Mouse (Mus musculus) heart, embryonic 15.5 days (tissue): Measurements from ENCODE around the gene Cep112. TPM values are rescaled to one million over a fixed set of nuclear protein-coding genes. Genes with fewer than 3 reads are reported as not detected.

ENCODE experiments used
- ATAC-seq: fragments of 200-750 bp; cut with Nextera tagmentation; replicated peaks from 2 replicates; pipeline ENCODE4 v1.8.0; 2017; ENCODE audit warnings: low read depth, moderate TSS enrichment; ENCODE audit not compliant: insufficient number of reproducible peaks, insufficient read depth, low FRiP score
- H3K27ac ChIP-seq: fragments of 300-500 bp; sonication (generic); 2 replicates; pipeline ENCODE4 v1.5.1; 2015; ENCODE audit warnings: mild to moderate bottlenecking, inconsistent platforms
- H3K27me3 ChIP-seq: fragments of 300-500 bp; sonication (generic); 2 replicates; pipeline ENCODE4 v1.6.1; 2015; ENCODE audit warnings: inconsistent platforms
- H3K36me3 ChIP-seq: fragments of 300-500 bp; sonication (generic); 2 replicates; pipeline ENCODE4 v1.6.1; 2015; ENCODE audit warnings: mild to moderate bottlenecking, inconsistent platforms
- H3K4me1 ChIP-seq: fragments of 300-500 bp; sonication (generic); replicated peaks from 2 replicates; pipeline ENCODE4 v1.6.1; 2015; ENCODE audit warnings: inconsistent platforms
- H3K4me2 ChIP-seq: fragments of 300-500 bp; sonication (generic); 2 replicates; pipeline ENCODE4 v1.6.1; 2015; ENCODE audit warnings: inconsistent platforms, mild to moderate bottlenecking, moderate library complexity
- H3K4me3 ChIP-seq: fragments of 300-500 bp; sonication (generic); 2 replicates; pipeline ENCODE4 v1.5.1; 2015; ENCODE audit warnings: mild to moderate bottlenecking, inconsistent platforms
- H3K9ac ChIP-seq: fragments of 300-500 bp; sonication (generic); 2 replicates; pipeline ENCODE4 v1.6.1; 2015; ENCODE audit warnings: mild to moderate bottlenecking, inconsistent platforms
- H3K9me3 ChIP-seq: fragments of 300-500 bp; sonication (generic); replicated peaks from 2 replicates; pipeline ENCODE4 v1.6.1; 2016; ENCODE audit warnings: inconsistent platforms
- WGBS: fragments of 180-500 bp; shearing (Covaris S2); methylation state at CpG from one replicate; pipeline ENCODE4 v1.1.7; 2015; ENCODE audit warnings: mixed read lengths; 5-methylcytosine and 5-hydroxymethylcytosine counted together
- polyA plus RNA-seq: library from polyadenylated mRNA; unstranded; fragments of >200 nt; fragmentation: Nextera tagmentation; extraction: Ambion mirVana; gene quantifications from 2 replicates; pipeline ENCODE4 v1.2.1, GENCODE M21; 2015

Cep112 gene
- polyA plus RNA-seq, 1 experiment from 2014 or later = 10.2 TPM

- ATAC-seq = no peak
- Histone ChIP-seq H3K9ac (no peak overlapping the region), H3K9me3 (0 out of 2 replicates have a peak, but pooled peaks cover 3% of the 10 kb centered on the region), H3K27me3 (no peaks in the 10 kb centered on the region), H3K4me1 (no peaks in the 10 kb centered on the region), H3K4me2 (no peak overlapping the region), H3K27ac (no peak overlapping the region), H3K36me3 (peaks cover 9% of the 10 kb centered on the region; the same call in 1 of the 2 replicates), H3K4me3 (no peak overlapping the region)
- 31% methylated on average over 3 of the region's 3 CpGs for WGBS
Observed at GRCm38 (mm10) chr11:108449811-108450210, 24.8 kb downstream of the Cep112 start.

- H3K27me3 ChIP-seq = no peaks in the 10 kb centered on the region
Observed at GRCm38 (mm10) chr11:108459599-108459998, 34.6 kb downstream of the Cep112 start.

GRCm38 (mm10) chr11:108464138-108464537 lies 39.1 kb downstream of the Cep112 start:
- Histone ChIP-seq H3K27me3 (no peaks in the 10 kb centered on the region), H3K4me1 (peaks cover 8% of the 10 kb centered on the region), H3K9ac (no peak overlapping the region), H3K9me3 (no peaks in the 10 kb centered on the region), H3K27ac (no peak overlapping the region), H3K4me3 (no peak overlapping the region), H3K36me3 (no peaks in the 10 kb centered on the region), H3K4me2 (no peak overlapping the region)
- 23% methylated on average over 8 of the region's 8 CpGs for WGBS
- ATAC-seq = no peak

More at GRCm38 (mm10) chr11:108459599-108459998, 34.6 kb downstream of the Cep112 start:
- no peaks in the 10 kb centered on the region for H3K9me3 ChIP-seq
- 74% methylated on average over 3 of the region's 3 CpGs for WGBS
- H3K27ac ChIP-seq = no peak overlapping the region
- peaks cover 4% of the 10 kb centered on the region for H3K4me1 ChIP-seq
- H3K4me3 ChIP-seq = no peak overlapping the region
- H3K9ac ChIP-seq = no peak overlapping the region
- no peak overlapping the region for H3K4me2 ChIP-seq
- H3K36me3 ChIP-seq = no peaks in the 10 kb centered on the region
- ATAC-seq = no peak

GRCm38 (mm10) chr11:108464715-108465301 lies 39.8 kb downstream of the Cep112 start:
- Histone ChIP-seq H3K9me3 (no peaks in the 10 kb centered on the region), H3K27ac (no peak overlapping the region), H3K4me1 (peaks cover 8% of the 10 kb centered on the region), H3K36me3 (no peaks in the 10 kb centered on the region), H3K4me3 (no peak overlapping the region), H3K4me2 (0 out of 2 replicates have a peak overlapping the region, but pooled peaks have one; percentile 6), H3K27me3 (no peaks in the 10 kb centered on the region), H3K9ac (no peak overlapping the region)
- 66% methylated on average over 4 of the region's 4 CpGs for WGBS
- ATAC-seq = no peak

GRCm38 (mm10) chr11:108475738-108476137 lies 50.7 kb downstream of the Cep112 start:
- H3K27ac ChIP-seq = no peak overlapping the region
- H3K9ac ChIP-seq = no peak overlapping the region
- WGBS = 40% methylated on average over 7 of the region's 7 CpGs
- H3K9me3 ChIP-seq = no peaks in the 10 kb centered on the region
- no peak overlapping the region for H3K4me3 ChIP-seq
- 0 out of 2 replicates have a peak, but pooled peaks cover 4% of the 10 kb centered on the region for H3K4me1 ChIP-seq
- H3K27me3 ChIP-seq = no peaks in the 10 kb centered on the region
- no peaks in the 10 kb centered on the region for H3K36me3 ChIP-seq
- no peak overlapping the region for H3K4me2 ChIP-seq
- no peak for ATAC-seq

GRCm38 (mm10) chr11:108476226-108476625 lies 51.2 kb downstream of the Cep112 start:
- Histone ChIP-seq H3K27ac (no peak overlapping the region), H3K27me3 (no peaks in the 10 kb centered on the region), H3K9ac (no peak overlapping the region), H3K4me3 (no peak overlapping the region), H3K4me1 (0 out of 2 replicates have a peak, but pooled peaks cover 4% of the 10 kb centered on the region), H3K36me3 (no peaks in the 10 kb centered on the region), H3K4me2 (no peak overlapping the region), H3K9me3 (no peaks in the 10 kb centered on the region)
- ATAC-seq = no peak
- WGBS = 69% methylated on average over 1 of the region's 1 CpGs

- no peaks in the 10 kb centered on the region for H3K9me3 ChIP-seq
- no peak for ATAC-seq
- WGBS = 74% methylated on average over 4 of the region's 4 CpGs
- no peak overlapping the region for H3K27ac ChIP-seq
- no peaks in the 10 kb centered on the region for H3K27me3 ChIP-seq
- H3K36me3 ChIP-seq = no peaks in the 10 kb centered on the region
- H3K4me2 ChIP-seq = no peak overlapping the region
- H3K4me1 ChIP-seq = no peaks in the 10 kb centered on the region
- no peak overlapping the region for H3K9ac ChIP-seq
- H3K4me3 ChIP-seq = no peak overlapping the region
Observed at GRCm38 (mm10) chr11:108483976-108484375, 59.0 kb downstream of the Cep112 start.

- Histone ChIP-seq H3K27ac (no peak overlapping the region), H3K4me3 (no peak overlapping the region), H3K27me3 (no peaks in the 10 kb centered on the region), H3K4me1 (no peaks in the 10 kb centered on the region), H3K9ac (no peak overlapping the region), H3K36me3 (no peaks in the 10 kb centered on the region), H3K9me3 (no peaks in the 10 kb centered on the region), H3K4me2 (no peak overlapping the region)
- no peak for ATAC-seq
- WGBS = 73% methylated on average over 2 of the region's 2 CpGs
Observed at GRCm38 (mm10) chr11:108488256-108488655, 63.3 kb downstream of the Cep112 start.

- Histone ChIP-seq H3K4me2 (no peak overlapping the region), H3K4me3 (no peak overlapping the region), H3K9ac (no peak overlapping the region), H3K27me3 (no peaks in the 10 kb centered on the region), H3K4me1 (peaks cover 1% of the 10 kb centered on the region; the same call in 1 of the 2 replicates), H3K9me3 (no peaks in the 10 kb centered on the region), H3K27ac (no peak overlapping the region), H3K36me3 (no peaks in the 10 kb centered on the region)
- no peak for ATAC-seq
- WGBS = 79% methylated on average over 4 of the region's 4 CpGs
Observed at GRCm38 (mm10) chr11:108489863-108490262, 64.9 kb downstream of the Cep112 start.

GRCm38 (mm10) chr11:108508190-108508589 lies 83.2 kb downstream of the Cep112 start:
- Histone ChIP-seq H3K36me3 (no peaks in the 10 kb centered on the region), H3K4me3 (no peak overlapping the region), H3K27me3 (no peaks in the 10 kb centered on the region), H3K9me3 (no peaks in the 10 kb centered on the region), H3K4me2 (no peak overlapping the region), H3K4me1 (no peaks in the 10 kb centered on the region), H3K9ac (no peak overlapping the region), H3K27ac (no peak overlapping the region)
- WGBS = 85% methylated on average over 5 of the region's 5 CpGs
- no peak for ATAC-seq

GRCm38 (mm10) chr11:108527725-108528363 lies 102.9 kb downstream of the Cep112 start:
- 58% methylated on average over 5 of the region's 5 CpGs for WGBS
- H3K4me3 ChIP-seq = no peak overlapping the region
- no peaks in the 10 kb centered on the region for H3K4me1 ChIP-seq
- no peak overlapping the region for H3K9ac ChIP-seq
- no peak overlapping the region for H3K27ac ChIP-seq
- H3K9me3 ChIP-seq = no peaks in the 10 kb centered on the region
- no peak overlapping the region for H3K4me2 ChIP-seq
- H3K27me3 ChIP-seq = no peaks in the 10 kb centered on the region
- peaks cover 3% of the 10 kb centered on the region; the same call in 1 of the 2 replicates for H3K36me3 ChIP-seq
- ATAC-seq = no peak

- H3K9ac ChIP-seq = no peak overlapping the region
- H3K27ac ChIP-seq = no peak overlapping the region
- no peak overlapping the region for H3K4me3 ChIP-seq
- no peaks in the 10 kb centered on the region for H3K27me3 ChIP-seq
- H3K9me3 ChIP-seq = no peaks in the 10 kb centered on the region
- peaks cover 3% of the 10 kb centered on the region; the same call in 1 of the 2 replicates for H3K36me3 ChIP-seq
- H3K4me2 ChIP-seq = no peak overlapping the region
- H3K4me1 ChIP-seq = no peaks in the 10 kb centered on the region
- ATAC-seq = no peak
- 65% methylated on average over 1 of the region's 1 CpGs for WGBS
Observed at GRCm38 (mm10) chr11:108532901-108533300, 107.9 kb downstream of the Cep112 start.
